Mouse (Mus musculus) heart, adult 2 months (tissue): ENCODE measurements at regions not wholly inside any gene's neighbourhood (a gene's known extent, or its start where the extent isn't known, plus 50 kb on each side); places are given as distances from the start of the nearest gene placed in this dataset.

Source experiments
- DNase-seq, 2 experiments: peaks; one replicate each; pipeline ENCODE4 v3.0.0; 2021
- H3K27ac ChIP-seq: fragments of 200-600 bp; 2 replicates; pipeline ENCODE4 v1.8.1; 2022
- H3K27me3 ChIP-seq: fragments of 200-500 bp; 2 replicates; pipeline ENCODE4 v1.6.1; 2012; ENCODE audit warnings: mild to moderate bottlenecking, low read length, inconsistent platforms, mixed read lengths; ENCODE audit not compliant: control insufficient read depth, insufficient read depth
- H3K36me3 ChIP-seq: fragments of 200-500 bp; 2 replicates; pipeline ENCODE4 v1.6.1; 2012; ENCODE audit warnings: low read length, inconsistent platforms; ENCODE audit not compliant: control insufficient read depth, insufficient read depth
- H3K4me1 ChIP-seq: fragments of 200-500 bp; 2 replicates; pipeline ENCODE4 v1.6.1; 2011; ENCODE audit warnings: low read length; ENCODE audit not compliant: control insufficient read depth, insufficient read depth
- H3K4me3 ChIP-seq: fragments of 200-600 bp; 2 replicates; pipeline ENCODE4 v1.8.1; 2022
- H3K79me2 ChIP-seq: fragments of 200-500 bp; replicated peaks from 2 replicates; pipeline ENCODE4 v1.6.1; 2012; ENCODE audit warnings: mild to moderate bottlenecking, inconsistent platforms, low read length, moderate library complexity, mixed read lengths; ENCODE audit not compliant: control insufficient read depth, insufficient read depth
- H3K9ac ChIP-seq: fragments of 200-500 bp; 2 replicates; pipeline ENCODE4 v1.6.1; 2012; ENCODE audit warnings: low read depth, mild to moderate bottlenecking, control low read depth, inconsistent platforms, low read length, mixed read lengths
- CTCF ChIP-seq: fragments of 200-600 bp; IDR thresholded peaks from 2 replicates; pipeline ENCODE4 v1.8.1; 2022; ENCODE audit warnings: antibody characterized with exemption, mild to moderate bottlenecking, moderate library complexity
- EP300 ChIP-seq: fragments of 200-500 bp; IDR thresholded peaks from 2 replicates; pipeline ENCODE4 v1.6.1; 2011; ENCODE audit warnings: low read depth, low read length, control low read depth; ENCODE audit not compliant: insufficient read depth
- POLR2A ChIP-seq: fragments of 200-500 bp; IDR thresholded peaks from 2 replicates; pipeline ENCODE4 v1.6.1; 2011; ENCODE audit warnings: mild to moderate bottlenecking, low read depth, low read length, control low read depth; ENCODE audit not compliant: insufficient read depth
- WGBS: fragments of 180-500 bp; shearing (Covaris S2); methylation state at CpG from one replicate; pipeline ENCODE4 v1.1.7; 2018; 5-methylcytosine and 5-hydroxymethylcytosine counted together
- intact Hi-C: fragments of 180-260 bp; cut with DNase I; formaldehyde crosslinking; loops from one replicate; pipeline ENCODE4 v1.15.1; 2025

DNA sequence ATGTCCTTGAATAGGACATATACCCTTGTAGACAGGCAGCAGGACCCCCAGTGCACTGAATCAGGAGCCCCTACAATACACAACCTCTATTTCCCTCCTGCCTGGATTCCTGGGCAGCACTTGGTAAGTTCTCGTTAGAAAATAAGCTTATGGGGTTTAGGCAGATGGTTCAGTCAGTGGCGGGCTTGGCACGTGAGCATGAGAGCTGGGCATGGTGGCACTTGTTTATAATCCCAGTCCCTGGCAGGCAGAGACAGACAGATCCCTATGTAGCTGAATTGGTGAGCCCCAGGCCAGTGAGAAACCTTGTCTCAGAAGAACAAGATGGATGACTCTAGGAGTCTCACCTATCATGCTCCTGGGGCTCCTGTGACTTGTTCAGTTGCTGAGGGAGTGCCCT lies 198.9 kb downstream of the Gadd45g start:
- intact Hi-C loops, result no loop called here
- WGBS, result 100% methylated on average over 3 of the region's 3 CpGs

DNA sequence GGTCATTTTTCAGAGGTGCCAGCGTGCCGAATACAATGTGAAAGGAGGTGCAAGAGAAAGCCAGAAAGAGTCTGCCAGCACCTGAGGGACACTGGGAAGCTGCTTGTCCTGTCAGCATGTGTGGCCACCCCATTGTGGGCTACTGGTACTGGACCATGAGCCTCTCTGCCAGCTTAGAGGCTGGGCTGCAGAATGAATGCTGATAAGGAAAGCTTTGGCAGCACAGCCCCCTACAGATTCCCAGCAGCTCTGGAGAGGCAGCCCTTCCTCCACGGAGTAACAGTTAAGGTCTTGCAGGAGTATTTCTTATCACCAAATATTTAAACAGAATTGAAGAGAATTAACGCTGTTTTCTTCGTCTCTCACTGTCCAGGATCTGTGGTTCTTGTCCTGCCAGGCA lies 199.5 kb downstream of the Gadd45g start:
- Histone ChIP-seq H3K27ac (peak overlapping the region; percentile 71), H3K27me3 (no peaks in the 10 kb centered on the region)

More for the DNA sequence above, 198.9 kb downstream of the Gadd45g start:
- TF ChIP-seq CTCF (no peak), POLR2A (no peak), EP300 (no peak)
- no peak overlapping the region for H3K9ac ChIP-seq
- peak overlapping the region; percentile 71; the same call in 1 of the 2 replicates for H3K27ac ChIP-seq
- H3K4me3 ChIP-seq, result no peak overlapping the region
- H3K4me1 ChIP-seq, result peaks cover 13% of the 10 kb centered on the region
- no peaks in the 10 kb centered on the region for H3K79me2 ChIP-seq
- no peaks in the 10 kb centered on the region for H3K27me3 ChIP-seq
- no peak for DNase-seq
- H3K36me3 ChIP-seq, result no peaks in the 10 kb centered on the region

DNA sequence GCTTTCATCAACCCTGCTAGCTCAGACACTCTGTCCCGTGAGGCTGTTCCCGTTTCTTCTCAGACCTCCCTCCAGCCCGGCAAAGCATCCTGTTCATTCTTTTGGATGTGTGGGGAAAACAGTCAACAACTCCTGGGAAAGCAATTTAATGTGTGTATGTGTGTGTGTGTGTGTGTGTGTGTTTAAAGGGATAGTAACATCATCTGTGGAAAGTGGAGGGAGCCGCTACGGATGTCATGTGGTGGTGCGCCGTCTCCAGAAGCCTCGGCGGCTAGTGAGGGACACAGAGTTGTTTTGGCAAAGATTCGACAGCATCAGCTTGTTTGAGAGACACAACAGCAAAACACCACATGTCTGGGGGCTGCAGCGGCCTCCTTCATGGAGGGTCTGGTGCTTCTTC lies 200.2 kb downstream of the Gadd45g start:
- H3K9ac ChIP-seq, result no peak overlapping the region; the same call in 1 of the 2 replicates
- intact Hi-C loops, result loop anchor here (2.0 kb wide), 1 partner anchor 200 kb away; the partner anchor contains the start of gene Gadd45g
- H3K4me3 ChIP-seq, result peak overlapping the region; percentile 16; the same call in 1 of the 2 replicates
- TF ChIP-seq CTCF (no peak), POLR2A (0 out of 2 replicates have a peak, but pooled peaks have one; percentile 14), EP300 (peak; percentile 77; the same call in 1 of the 2 replicates)
- peak; percentile 42 to 54 for DNase-seq
- H3K27ac ChIP-seq, result peak overlapping the region; percentile 71
- H3K4me1 ChIP-seq, result peaks cover 9% of the 10 kb centered on the region
- WGBS, result 35% methylated on average over 11 of the region's 11 CpGs
- no peaks in the 10 kb centered on the region for H3K27me3 ChIP-seq
- no peaks in the 10 kb centered on the region for H3K79me2 ChIP-seq
- H3K36me3 ChIP-seq, result no peaks in the 10 kb centered on the region

More for the DNA sequence above, 199.5 kb downstream of the Gadd45g start:
- intact Hi-C loops, result loop anchor here (2.0 kb wide), 1 partner anchor 199 kb away; the partner anchor contains the start of gene Gadd45g
- peaks cover 13% of the 10 kb centered on the region for H3K4me1 ChIP-seq
- DNase-seq, result peak; percentile 43 to 62
- H3K9ac ChIP-seq, result no peak overlapping the region
- H3K79me2 ChIP-seq, result no peaks in the 10 kb centered on the region
- peak overlapping the region; percentile 16; the same call in 1 of the 2 replicates for H3K4me3 ChIP-seq
- WGBS, result 11% methylated on average over 5 of the region's 5 CpGs
- TF ChIP-seq POLR2A (no peak), CTCF (no peak), EP300 (no peak)
- no peaks in the 10 kb centered on the region for H3K36me3 ChIP-seq

GRCm38 (mm10) chr13:52047937-52048336 lies 201.5 kb downstream of the Gadd45g start:
- intact Hi-C loops, result loop anchor here (2.0 kb wide), 2 partner anchors 31 to 201 kb away; partner anchors contain the start of gene Gadd45g
- no peak overlapping the region for H3K27ac ChIP-seq

DNA sequence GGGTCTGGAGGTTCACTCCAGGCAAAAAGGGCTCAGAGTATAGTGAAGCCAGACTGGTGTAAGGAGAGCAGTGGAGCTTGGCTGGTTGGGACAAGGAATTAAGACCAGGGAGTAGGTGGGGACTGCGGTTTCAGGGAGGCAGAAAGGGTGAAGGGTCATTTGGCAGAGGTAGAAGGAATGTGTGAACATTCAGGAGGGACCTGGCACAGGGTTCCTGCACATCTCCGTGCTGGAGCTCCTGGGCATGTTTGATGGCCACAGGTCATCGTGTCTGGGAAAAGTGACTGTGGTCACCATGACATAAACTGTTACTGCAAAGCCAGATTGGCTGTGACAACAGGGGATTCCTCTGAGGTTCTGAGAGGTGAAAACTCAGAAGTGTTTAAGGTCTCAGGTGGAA lies 202.3 kb downstream of the Gadd45g start:
- DNase-seq, result no peak
- no peaks in the 10 kb centered on the region for H3K27me3 ChIP-seq
- H3K79me2 ChIP-seq, result no peaks in the 10 kb centered on the region
- H3K27ac ChIP-seq, result no peak overlapping the region
- 72% methylated on average over 3 of the region's 3 CpGs for WGBS
- H3K36me3 ChIP-seq, result no peaks in the 10 kb centered on the region
- TF ChIP-seq EP300 (no peak), POLR2A (no peak), CTCF (no peak)
- H3K9ac ChIP-seq, result no peak overlapping the region
- intact Hi-C loops, result loop anchor here (2.0 kb wide), 1 partner anchor 30 kb away; no protein-coding TSS in a partner anchor
- H3K4me3 ChIP-seq, result no peak overlapping the region
- peaks cover 5% of the 10 kb centered on the region for H3K4me1 ChIP-seq

More at GRCm38 (mm10) chr13:52047937-52048336, 201.5 kb downstream of the Gadd45g start:
- Histone ChIP-seq H3K36me3 (no peaks in the 10 kb centered on the region), H3K4me3 (no peak overlapping the region), H3K4me1 (peaks cover 5% of the 10 kb centered on the region), H3K79me2 (no peaks in the 10 kb centered on the region), H3K27me3 (no peaks in the 10 kb centered on the region), H3K9ac (no peak overlapping the region)
- WGBS, result 63% methylated on average over 6 of the region's 6 CpGs
- DNase-seq, result no peak
- TF ChIP-seq POLR2A (no peak), EP300 (no peak), CTCF (no peak)

DNA sequence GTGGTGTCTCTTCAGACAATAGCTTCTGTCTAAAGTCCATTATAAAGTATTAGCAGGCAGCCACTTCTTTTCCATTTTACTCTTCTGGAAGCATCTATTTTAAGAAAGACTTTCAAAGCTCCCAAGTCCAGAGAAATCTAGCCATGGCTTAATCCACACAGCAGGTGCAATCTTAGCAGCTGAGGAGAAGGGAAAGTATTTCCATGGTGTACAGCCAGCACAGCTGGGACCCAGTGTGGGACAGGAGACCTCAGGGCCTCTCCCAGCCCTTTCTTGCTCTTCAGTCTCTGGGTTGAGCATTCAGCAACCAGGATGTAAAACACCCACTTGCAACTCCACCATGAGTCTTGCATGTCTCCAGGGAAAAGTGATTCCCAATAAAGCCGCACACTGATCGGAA lies 202.8 kb downstream of the Gadd45g start:
- no peak for DNase-seq
- Histone ChIP-seq H3K27ac (no peak overlapping the region), H3K4me1 (peaks cover 5% of the 10 kb centered on the region), H3K79me2 (no peaks in the 10 kb centered on the region), H3K9ac (no peak overlapping the region), H3K4me3 (no peak overlapping the region), H3K36me3 (no peaks in the 10 kb centered on the region), H3K27me3 (no peaks in the 10 kb centered on the region)
- TF ChIP-seq POLR2A (no peak), CTCF (no peak), EP300 (no peak)
- intact Hi-C loops, result loop anchor here (2.0 kb wide), 1 partner anchor 30 kb away; no protein-coding TSS in a partner anchor
- WGBS, result 94% methylated on average over 2 of the region's 2 CpGs
